Mouse (Mus musculus): ENCODE measurements around the gene Tm4sf5. TPM values are rescaled to one million over a fixed set of nuclear protein-coding genes. Genes with fewer than 3 reads are reported as not detected.

The Tm4sf5 gene
- 1.2 and 1.3 TPM in 2 replicates for polyA plus RNA-seq (2012; rRNA removed)

GRCm38 (mm10) chr11:70504970-70505369 is at the start of gene Tm4sf5:
Gene Tm4sf5, plus strand, starts transcription at chr11:70505244.

GRCm38 (mm10) chr11:70458688-70459600 is 46.1 kb upstream of the Tm4sf5 start, which contains the start of gene Zmynd15:
Gene Zmynd15, plus strand, starts transcription at chr11:70459433.

DNA sequence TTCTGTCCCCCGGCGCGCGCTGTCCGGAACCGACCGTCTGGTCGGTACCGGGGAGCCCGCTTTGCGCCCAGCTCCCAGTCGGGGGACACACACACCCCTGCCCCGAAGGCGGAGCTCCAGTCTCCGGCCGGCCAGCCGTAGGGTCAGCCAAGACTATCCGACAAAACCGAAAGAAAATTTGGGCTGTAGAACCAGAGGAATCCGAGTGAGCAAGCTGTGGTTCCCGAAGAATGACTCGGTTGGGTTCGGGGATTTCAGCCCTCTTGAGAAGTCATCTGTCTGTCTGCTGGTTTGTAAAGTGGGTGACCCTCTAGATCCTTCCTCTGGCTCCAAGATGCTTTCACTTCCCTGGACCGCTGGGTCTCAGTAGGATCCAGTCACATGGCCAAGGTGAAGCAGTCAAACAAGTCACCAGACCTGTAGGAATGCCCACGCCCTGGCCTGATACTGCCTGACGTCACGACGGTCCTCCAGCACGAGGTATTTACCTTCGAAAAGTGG is 45.4 kb upstream of the Tm4sf5 start, which contains the start of gene Cxcl16:
Gene Cxcl16, minus strand, starts transcription at position 384 of the 501 bp plus-strand sequence.

GRCm38 (mm10) chr11:70514288-70514687 is 9.2 kb downstream of the Tm4sf5 start, which contains the start of gene Vmo1:
Gene Vmo1, minus strand, starts transcription at chr11:70514616.

GRCm38 (mm10) chr11:70518923-70519322 is 13.9 kb downstream of the Tm4sf5 start, which contains the start of gene Gltpd2:
Gene Gltpd2, plus strand, starts transcription at chr11:70519196.

GRCm38 (mm10) chr11:70525184-70525678 is 20.2 kb downstream of the Tm4sf5 start, which contains the start of gene Psmb6:
Gene Psmb6, plus strand, starts transcription at chr11:70525367.

DNA sequence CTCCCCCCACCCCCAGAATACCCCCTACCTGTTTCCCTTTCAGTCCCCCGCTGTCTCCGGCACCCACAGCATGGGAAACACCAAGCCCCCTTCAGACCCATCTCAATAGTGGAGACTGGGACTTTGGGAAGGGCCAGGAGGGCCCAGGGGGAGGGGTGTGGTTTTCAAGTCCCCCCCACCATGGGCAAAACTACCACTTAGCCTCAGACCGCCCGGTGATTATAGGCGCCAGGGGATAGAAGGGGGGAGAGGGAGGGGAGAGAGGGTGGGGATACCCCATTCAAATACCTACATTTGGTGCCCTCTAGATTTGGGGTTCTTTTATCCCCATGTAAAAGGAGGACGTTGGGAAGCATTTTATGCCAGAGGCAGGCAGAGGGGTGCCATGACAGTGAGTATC is 27.8 kb downstream of the Tm4sf5 start, which contains the start of gene Gm40193:
Gene Gm40193, minus strand, starts transcription at position 101 of the 400 bp plus-strand sequence.

GRCm38 (mm10) chr11:70539877-70540587 is 35.0 kb downstream of the Tm4sf5 start, which contains the start of gene Pld2:
Gene Pld2, plus strand, starts transcription at chr11:70540064.

Other genes starting within 250 kb of the Tm4sf5 start
- 2.6 and 3.1 TPM in 2 replicates for gene Alox12, start 249.9 kb upstream of the Tm4sf5 start, polyA plus RNA-seq (2012; rRNA removed)
- not detected in 2 replicates for gene Alox12e, start 182.6 kb upstream of the Tm4sf5 start, polyA plus RNA-seq (2012; rRNA removed)
- gene Alox15, start 153.2 kb upstream of the Tm4sf5 start, polyA plus RNA-seq (2012; rRNA removed), result 0.18 and 0.55 TPM in 2 replicates
- 34.7 and 45.0 TPM in 2 replicates for gene Pelp1, start 95.2 kb upstream of the Tm4sf5 start, polyA plus RNA-seq (2012; rRNA removed)
- gene Arrb2, start 72.6 kb upstream of the Tm4sf5 start, polyA plus RNA-seq (2012; rRNA removed), result 49.1 and 64.2 TPM in 2 replicates
- 37.6 and 48.2 TPM in 2 replicates for gene Med11, start 53.3 kb upstream of the Tm4sf5 start, polyA plus RNA-seq (2012; rRNA removed)
- 0.47 and 0.52 TPM in 2 replicates for gene Zmynd15, start 45.8 kb upstream of the Tm4sf5 start, polyA plus RNA-seq (2012; rRNA removed)
- 1.7 and 2.2 TPM in 2 replicates for gene Cxcl16, start 45.3 kb upstream of the Tm4sf5 start, polyA plus RNA-seq (2012; rRNA removed)
- gene Vmo1, start 9.4 kb downstream of the Tm4sf5 start, polyA plus RNA-seq (2012; rRNA removed), result 0.22 and 0.30 TPM in 2 replicates
- gene Gltpd2, start 14.0 kb downstream of the Tm4sf5 start, polyA plus RNA-seq (2012; rRNA removed), result 0.25 and 0.60 TPM in 2 replicates
- 450 and 522 TPM in 2 replicates for gene Psmb6, start 20.1 kb downstream of the Tm4sf5 start, polyA plus RNA-seq (2012; rRNA removed)
- gene Gm40193, start 27.7 kb downstream of the Tm4sf5 start, polyA plus RNA-seq (2012; rRNA removed), result not detected in 2 replicates
- gene Pld2, start 34.8 kb downstream of the Tm4sf5 start, polyA plus RNA-seq (2012; rRNA removed), result 7.3 and 9.7 TPM in 2 replicates
- gene Mink1, start 57.6 kb downstream of the Tm4sf5 start, polyA plus RNA-seq (2012; rRNA removed), result 51.8 and 75.5 TPM in 2 replicates
- not detected in 2 replicates for gene 4930544D05Rik, start 110.6 kb downstream of the Tm4sf5 start, polyA plus RNA-seq (2012; rRNA removed)
- not detected in 2 replicates for gene Chrne, start 114.0 kb downstream of the Tm4sf5 start, polyA plus RNA-seq (2012; rRNA removed)
- 0.71 and 1.1 TPM in 2 replicates for gene Gp1ba, start 133.9 kb downstream of the Tm4sf5 start, polyA plus RNA-seq (2012; rRNA removed)
- gene Rnf167, start 142.0 kb downstream of the Tm4sf5 start, polyA plus RNA-seq (2012; rRNA removed), result 65.1 and 75.1 TPM in 2 replicates
- 97.5 and 110 TPM in 2 replicates for gene Slc25a11, start 142.2 kb downstream of the Tm4sf5 start, polyA plus RNA-seq (2012; rRNA removed)
- gene Pfn1, start 149.4 kb downstream of the Tm4sf5 start, polyA plus RNA-seq (2012; rRNA removed), result 596 and 833 TPM in 2 replicates
- 31.1 and 40.7 TPM in 2 replicates for gene Eno3, start 152.0 kb downstream of the Tm4sf5 start, polyA plus RNA-seq (2012; rRNA removed)
- 113 and 176 TPM in 2 replicates for gene Spag7, start 164.2 kb downstream of the Tm4sf5 start, polyA plus RNA-seq (2012; rRNA removed)
- gene Camta2, start 182.9 kb downstream of the Tm4sf5 start, polyA plus RNA-seq (2012; rRNA removed), result 12.3 TPM in 2 replicates
- 0.44 and 1.1 TPM in 2 replicates for gene Inca1, start 194.9 kb downstream of the Tm4sf5 start, polyA plus RNA-seq (2012; rRNA removed)
- 28.3 and 36.8 TPM in 2 replicates for gene Kif1c, start 195.3 kb downstream of the Tm4sf5 start, polyA plus RNA-seq (2012; rRNA removed)